Mouse (Mus musculus): ENCODE results near the gene Cfap74. TPM values are rescaled to one million over a fixed set of nuclear protein-coding genes. Genes with fewer than 3 reads are reported as not detected.

Cfap74 gene
- polyA plus RNA-seq (2015; fragmentation: Nextera tagmentation; extraction: Ambion mirVana): 3.8 and 4.7 TPM in 2 replicates

DNA sequence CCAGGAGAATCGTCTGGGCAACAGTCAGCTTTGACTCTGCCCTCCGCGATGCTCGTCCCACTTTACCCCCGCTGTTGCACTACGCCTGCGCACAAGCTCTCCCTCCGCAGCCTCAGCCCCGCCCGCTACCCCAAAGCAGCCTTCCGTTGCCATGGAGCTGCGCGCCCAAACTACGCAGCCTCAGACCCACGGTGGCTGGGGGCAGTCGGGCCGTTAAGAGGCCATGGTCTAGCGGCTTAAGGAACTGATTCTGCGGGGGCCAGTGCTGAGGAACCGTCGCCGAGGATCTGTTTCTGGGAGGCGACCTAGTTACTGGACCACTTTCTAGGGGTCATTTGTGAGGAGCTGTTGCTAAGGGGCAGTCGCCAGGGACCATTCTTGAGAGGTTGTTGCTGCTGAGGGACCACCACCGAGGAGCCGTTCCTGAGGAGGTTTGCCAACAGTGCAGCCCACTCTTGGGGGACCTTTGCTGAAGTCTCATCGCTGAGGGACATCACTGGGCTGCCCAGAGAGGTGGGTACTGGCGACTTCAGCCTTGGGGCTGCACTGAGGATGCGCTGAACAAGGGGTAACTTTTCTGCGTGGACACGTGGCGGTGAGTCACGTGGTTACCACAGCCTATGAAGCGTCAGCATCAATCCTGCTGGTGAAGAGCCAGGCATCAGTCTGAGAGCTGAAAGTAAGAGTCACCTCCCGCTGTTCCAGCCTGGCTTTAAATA lies at the start of gene Cfap74:
Cfap74 (plus strand) TSS at position 133 of the 719 bp plus-strand sequence.
- Histone ChIP-seq H3K27ac (no peak within 1 kb of the TSS), H3K9ac (peak within 1 kb of the TSS; percentile 66), H3K27me3 (no peaks in the 10 kb centered on the region), H3K4me2 (peak within 1 kb of the TSS; percentile 87), H3K9me3 (no peaks in the 10 kb centered on the region), H3K4me1 (peaks cover 10% of the 10 kb centered on the region; the same call in 1 of the 2 replicates), H3K4me3 (peak within 1 kb of the TSS; percentile 57), H3K36me3 (no peaks in the 10 kb centered on the region)
- WGBS: under 1% methylated on average over 35 of the region's 35 CpGs
- peak; percentile 91 for ATAC-seq (ENCODE audit: insufficient number of reproducible peaks, insufficient read depth, low FRiP score, low TSS enrichment, low read depth)

DNA sequence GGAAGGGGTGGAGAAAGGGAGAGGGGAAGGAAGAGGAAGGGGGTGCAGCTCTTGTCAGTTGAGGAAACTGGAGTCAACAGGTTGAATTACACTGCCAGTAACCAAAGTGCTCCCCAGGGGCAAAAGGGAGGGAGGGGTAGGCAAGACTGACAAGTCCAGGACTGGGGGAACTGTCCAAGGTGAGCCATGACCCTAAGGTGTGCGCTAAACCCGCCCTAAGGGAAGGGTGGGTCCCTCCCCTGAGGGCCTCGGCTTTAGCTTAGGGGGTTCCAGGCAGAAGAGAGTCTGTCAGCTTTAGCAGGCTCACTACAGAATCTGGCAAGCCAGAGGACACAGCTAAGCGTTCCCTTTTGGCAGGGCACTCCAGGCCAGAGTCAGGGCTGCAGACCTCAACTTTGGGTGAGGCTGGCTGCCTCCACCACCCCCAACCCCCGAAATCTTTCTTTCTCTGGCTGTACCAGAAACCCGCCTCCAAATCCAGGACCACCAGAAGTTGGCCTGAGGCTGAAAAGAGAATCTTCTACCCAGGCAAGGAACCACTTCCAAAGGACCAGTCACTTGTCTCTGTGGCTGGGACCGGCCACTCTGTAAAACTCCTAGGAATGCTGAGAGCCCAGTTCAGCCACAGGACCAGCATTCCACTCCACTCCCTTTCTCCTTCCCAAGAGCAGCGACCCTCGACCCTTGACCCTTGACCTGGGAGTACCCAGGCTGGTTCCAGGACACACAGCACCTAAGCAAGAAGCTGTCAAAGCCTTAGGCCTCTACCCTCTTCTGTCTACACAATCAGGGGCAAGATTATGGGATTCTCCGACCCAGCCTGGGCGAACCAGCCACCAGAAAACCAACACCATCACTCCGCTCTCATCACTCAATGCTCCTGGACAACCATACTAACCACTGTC lies 49.2 kb upstream of the Cfap74 start:
- WGBS: 34% methylated on average over 12 of the region's 12 CpGs
- Histone ChIP-seq H3K27me3 (peaks cover 70% of the 10 kb centered on the region), H3K4me2 (peak overlapping the region; percentile 7; the same call in 1 of the 2 replicates)

DNA sequence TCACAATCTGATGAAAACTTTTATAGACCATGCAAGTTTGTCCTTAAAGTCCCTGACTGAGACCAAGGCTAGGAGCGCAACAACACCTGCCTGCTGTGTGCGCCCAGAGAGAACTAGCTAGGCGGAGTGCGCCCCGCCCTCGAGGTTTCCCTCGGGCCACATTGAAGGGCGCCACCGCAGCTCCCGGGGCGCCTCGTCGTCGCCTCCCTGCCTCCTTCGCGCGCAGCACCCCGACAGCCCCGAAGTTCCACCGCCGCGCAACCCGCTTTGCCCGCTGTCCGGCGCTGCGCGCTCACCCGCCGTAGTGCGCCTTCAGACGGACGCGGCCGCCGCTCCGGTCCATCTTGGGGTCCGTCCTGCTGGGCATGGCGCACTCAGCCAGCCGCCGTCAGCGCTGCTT lies 48.1 kb upstream of the Cfap74 start:
- Histone ChIP-seq H3K4me2 (peak overlapping the region; percentile 66), H3K27me3 (peaks cover 78% of the 10 kb centered on the region), H3K36me3 (no peaks in the 10 kb centered on the region), H3K9ac (peak overlapping the region; percentile 57), H3K9me3 (no peaks in the 10 kb centered on the region), H3K4me1 (peaks cover 9% of the 10 kb centered on the region; the same call in 1 of the 2 replicates), H3K4me3 (peak overlapping the region; percentile 48), H3K27ac (no peak overlapping the region)
- WGBS: under 1% methylated on average over 42 of the region's 42 CpGs
- ATAC-seq (ENCODE audit: insufficient number of reproducible peaks, insufficient read depth, low FRiP score, low TSS enrichment, low read depth): no peak

More for the DNA sequence above, 49.2 kb upstream of the Cfap74 start:
- Histone ChIP-seq H3K9ac (no peak overlapping the region), H3K4me1 (peaks cover 9% of the 10 kb centered on the region; the same call in 1 of the 2 replicates), H3K27ac (no peak overlapping the region), H3K9me3 (no peaks in the 10 kb centered on the region), H3K4me3 (no peak overlapping the region), H3K36me3 (no peaks in the 10 kb centered on the region)
- ATAC-seq (ENCODE audit: insufficient number of reproducible peaks, insufficient read depth, low FRiP score, low TSS enrichment, low read depth): no peak

DNA sequence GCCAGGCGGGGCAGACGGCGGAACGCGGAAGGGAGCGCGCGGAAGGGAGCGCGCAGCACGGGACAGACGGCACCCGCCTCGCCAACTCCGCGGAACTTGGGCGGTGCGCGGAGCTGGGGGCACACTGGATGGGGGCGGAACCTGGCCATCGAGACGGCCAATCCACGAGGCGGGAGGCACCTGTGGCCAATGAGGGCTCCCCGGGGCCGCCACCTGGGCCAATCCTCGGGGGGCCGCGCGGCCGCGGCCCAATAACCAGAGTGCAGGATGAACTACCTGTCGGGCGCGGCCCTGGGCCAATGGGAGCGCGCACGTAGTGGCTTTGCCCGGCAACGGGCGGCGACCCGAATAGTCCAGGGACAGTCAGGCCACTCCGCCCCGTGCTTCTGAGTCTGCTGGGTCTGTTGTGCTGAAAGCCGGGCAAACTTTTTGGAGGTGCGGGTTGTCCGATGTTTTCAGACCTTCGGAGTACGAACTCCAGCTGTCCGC lies 47.6 kb upstream of the Cfap74 start, which contains the start of gene Prkcz:
Prkcz (minus strand) TSS at position 59 of the 489 bp plus-strand sequence.
- no peak within 1 kb of the TSS for H3K27ac ChIP-seq
- H3K9me3 ChIP-seq: no peaks in the 10 kb centered on the region
- peak; percentile 88 for ATAC-seq (ENCODE audit: insufficient number of reproducible peaks, insufficient read depth, low FRiP score, low TSS enrichment, low read depth)
- peaks cover 9% of the 10 kb centered on the region; the same call in 1 of the 2 replicates for H3K4me1 ChIP-seq
- H3K27me3 ChIP-seq: peaks cover 83% of the 10 kb centered on the region
- H3K36me3 ChIP-seq: no peaks in the 10 kb centered on the region
- H3K4me3 ChIP-seq: peak within 1 kb of the TSS; percentile 48
- H3K9ac ChIP-seq: peak within 1 kb of the TSS; percentile 57
- H3K4me2 ChIP-seq: peak within 1 kb of the TSS; percentile 66
- under 1% methylated on average over 51 of the region's 51 CpGs for WGBS

DNA sequence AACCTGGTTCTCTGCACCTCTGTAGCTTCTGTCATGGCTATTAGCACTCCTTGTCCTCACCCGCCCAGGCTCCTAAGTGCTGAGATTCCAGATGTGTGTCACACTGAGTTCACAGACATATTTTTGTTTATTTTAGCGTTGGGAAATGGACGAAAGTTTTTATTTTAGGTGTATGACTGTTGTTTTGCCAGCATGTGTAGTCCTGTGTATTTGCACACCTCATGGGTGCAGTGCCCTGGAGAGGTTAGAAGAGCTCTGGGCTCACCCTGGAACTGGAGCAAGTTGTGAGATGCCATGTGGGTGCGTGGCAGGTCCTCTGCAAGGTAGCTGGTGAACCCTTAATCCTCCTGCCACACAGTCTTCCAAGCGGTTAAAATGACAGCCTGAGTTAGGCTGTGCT lies 46.5 kb upstream of the Cfap74 start:
- Histone ChIP-seq H3K4me2 (peak overlapping the region; percentile 66; the same call in 1 of the 2 replicates), H3K4me3 (no peak overlapping the region), H3K9ac (no peak overlapping the region), H3K4me1 (peaks cover 9% of the 10 kb centered on the region; the same call in 1 of the 2 replicates), H3K9me3 (no peaks in the 10 kb centered on the region), H3K36me3 (no peaks in the 10 kb centered on the region), H3K27ac (no peak overlapping the region), H3K27me3 (peaks cover 83% of the 10 kb centered on the region)
- WGBS: 32% methylated on average over 5 of the region's 5 CpGs
- ATAC-seq (ENCODE audit: insufficient number of reproducible peaks, insufficient read depth, low FRiP score, low TSS enrichment, low read depth): no peak

DNA sequence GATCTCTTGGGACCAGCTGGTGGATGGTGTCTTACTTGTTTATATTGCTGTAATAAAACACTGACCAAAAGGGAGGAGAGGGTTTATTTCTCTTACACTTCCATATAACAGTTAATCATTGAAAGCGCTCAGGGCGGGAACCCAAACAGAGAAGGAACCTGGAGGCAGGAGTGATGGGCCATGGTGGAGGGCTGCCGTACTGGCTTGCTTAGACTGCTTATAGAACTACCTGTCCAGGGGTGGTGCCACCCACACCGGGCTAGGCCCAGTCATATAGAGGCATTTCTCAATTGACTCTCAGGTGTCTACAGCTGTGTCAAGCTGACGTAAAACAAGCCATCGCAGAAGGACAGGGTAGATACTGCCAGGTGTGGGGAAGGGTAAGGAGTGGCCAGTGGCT lies 42.2 kb upstream of the Cfap74 start:
- no peak overlapping the region for H3K4me2 ChIP-seq
- WGBS: 87% methylated on average over 6 of the region's 6 CpGs
- H3K27ac ChIP-seq: no peak overlapping the region
- H3K27me3 ChIP-seq: peaks cover 46% of the 10 kb centered on the region
- peaks cover 3% of the 10 kb centered on the region; the same call in 1 of the 2 replicates for H3K4me1 ChIP-seq
- H3K4me3 ChIP-seq: no peak overlapping the region
- no peak overlapping the region for H3K9ac ChIP-seq
- H3K36me3 ChIP-seq: no peaks in the 10 kb centered on the region
- no peaks in the 10 kb centered on the region for H3K9me3 ChIP-seq
- no peak for ATAC-seq (ENCODE audit: insufficient number of reproducible peaks, insufficient read depth, low FRiP score, low TSS enrichment, low read depth)

DNA sequence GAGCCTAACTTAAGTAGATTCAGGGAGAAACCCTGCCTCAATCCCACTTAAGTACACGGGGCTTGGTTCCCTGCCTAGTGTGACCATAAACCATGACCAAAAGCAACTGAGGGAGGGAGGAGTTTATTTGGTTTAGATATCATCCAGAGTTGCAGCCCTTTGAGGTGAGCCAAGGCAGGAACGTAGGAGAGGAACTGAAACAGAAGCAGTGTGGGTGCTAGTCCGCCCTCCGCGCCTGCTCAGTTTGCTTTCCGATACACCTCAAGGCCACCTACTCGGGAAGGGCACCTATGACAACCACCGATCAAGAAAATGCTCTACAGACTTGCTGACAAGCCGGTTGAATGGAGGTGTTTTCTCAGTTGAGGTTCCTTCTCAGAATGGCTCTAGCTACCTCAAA lies 41.3 kb upstream of the Cfap74 start:
- Histone ChIP-seq H3K36me3 (no peaks in the 10 kb centered on the region), H3K27me3 (peaks cover 36% of the 10 kb centered on the region), H3K27ac (no peak overlapping the region), H3K4me2 (no peak overlapping the region), H3K4me1 (no peaks in the 10 kb centered on the region), H3K9me3 (no peaks in the 10 kb centered on the region), H3K4me3 (no peak overlapping the region), H3K9ac (no peak overlapping the region)
- ATAC-seq (ENCODE audit: insufficient number of reproducible peaks, insufficient read depth, low FRiP score, low TSS enrichment, low read depth): no peak
- WGBS: 95% methylated on average over 9 of the region's 9 CpGs

DNA sequence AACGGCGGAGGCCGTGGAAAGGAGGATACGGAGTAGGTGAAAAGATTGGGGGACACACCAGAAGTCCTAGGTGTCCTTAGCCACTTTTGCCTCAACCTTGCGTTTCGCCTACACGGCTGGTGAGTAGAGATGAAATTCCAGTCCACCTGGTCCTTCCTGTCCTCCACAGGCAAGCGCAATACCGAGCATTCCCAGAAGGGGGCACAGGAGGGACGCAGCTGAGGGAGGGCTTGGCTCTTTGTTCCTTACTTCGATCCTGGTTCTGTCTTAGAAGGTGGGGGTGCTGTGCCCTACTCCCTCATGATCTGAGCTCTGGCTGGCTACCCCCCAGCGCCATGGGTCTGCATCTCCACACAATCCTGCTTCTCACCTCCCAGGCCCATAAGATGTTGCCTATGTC lies 40.3 kb upstream of the Cfap74 start:
- Histone ChIP-seq H3K36me3 (no peaks in the 10 kb centered on the region), H3K27ac (no peak overlapping the region), H3K27me3 (peaks cover 27% of the 10 kb centered on the region), H3K9me3 (no peaks in the 10 kb centered on the region), H3K4me1 (no peaks in the 10 kb centered on the region), H3K4me2 (no peak overlapping the region), H3K4me3 (no peak overlapping the region), H3K9ac (no peak overlapping the region)
- ATAC-seq (ENCODE audit: insufficient number of reproducible peaks, insufficient read depth, low FRiP score, low TSS enrichment, low read depth): no peak
- WGBS: 21% methylated on average over 12 of the region's 12 CpGs

DNA sequence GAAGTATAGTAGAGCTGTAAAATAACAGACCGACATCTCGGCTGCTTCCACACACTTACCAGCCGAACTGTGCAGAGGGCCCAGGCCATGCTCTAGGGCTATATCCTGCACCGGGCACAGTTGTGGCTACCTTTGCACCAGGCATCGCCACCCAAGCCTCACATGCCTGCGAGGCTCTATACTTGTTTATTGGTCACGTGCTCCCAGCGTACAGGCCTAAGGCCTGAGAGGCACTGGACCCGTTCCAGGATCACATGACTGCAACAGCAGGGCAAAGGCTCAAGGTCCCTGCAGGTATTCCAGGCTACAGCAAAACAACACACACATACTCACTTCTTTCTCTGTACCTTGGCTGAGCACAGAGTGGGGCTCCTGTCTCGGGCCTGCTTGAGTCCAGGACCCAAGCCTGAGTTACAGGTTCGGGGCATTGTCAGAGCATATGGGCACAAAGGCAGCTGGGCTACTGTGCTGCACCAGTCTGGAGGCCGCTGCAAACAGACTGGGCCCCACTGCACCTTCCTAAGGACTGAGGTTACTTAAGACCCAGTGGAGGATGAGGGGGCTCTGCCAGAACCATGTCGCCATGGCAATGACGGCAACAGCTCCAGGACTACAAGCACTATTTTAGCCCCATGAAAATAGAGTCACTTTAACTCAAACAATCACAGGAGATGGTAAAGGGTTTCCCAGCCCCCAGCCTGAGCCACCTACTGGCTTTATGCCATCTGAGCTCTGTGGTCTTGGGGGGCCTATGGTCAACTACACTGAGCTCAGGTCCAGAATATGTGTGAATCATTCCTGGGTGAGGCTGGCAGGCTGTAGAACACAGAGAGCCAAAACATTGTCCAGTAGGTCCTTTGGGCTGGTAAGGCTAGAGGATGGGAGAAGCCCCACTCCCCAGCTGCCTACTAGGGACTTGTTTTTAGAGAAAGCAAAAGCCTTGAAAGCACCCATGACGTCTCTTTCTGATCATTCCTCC lies 38.0 kb upstream of the Cfap74 start:
- H3K4me2 ChIP-seq: no peak overlapping the region
- H3K27ac ChIP-seq: no peak overlapping the region
- 81% methylated on average over 15 of the region's 15 CpGs for WGBS
- no peak for ATAC-seq (ENCODE audit: insufficient number of reproducible peaks, insufficient read depth, low FRiP score, low TSS enrichment, low read depth)
- no peaks in the 10 kb centered on the region for H3K4me1 ChIP-seq
- H3K4me3 ChIP-seq: no peak overlapping the region
- H3K9me3 ChIP-seq: no peaks in the 10 kb centered on the region
- H3K27me3 ChIP-seq: peaks cover 6% of the 10 kb centered on the region
- H3K9ac ChIP-seq: no peak overlapping the region
- H3K36me3 ChIP-seq: no peaks in the 10 kb centered on the region

DNA sequence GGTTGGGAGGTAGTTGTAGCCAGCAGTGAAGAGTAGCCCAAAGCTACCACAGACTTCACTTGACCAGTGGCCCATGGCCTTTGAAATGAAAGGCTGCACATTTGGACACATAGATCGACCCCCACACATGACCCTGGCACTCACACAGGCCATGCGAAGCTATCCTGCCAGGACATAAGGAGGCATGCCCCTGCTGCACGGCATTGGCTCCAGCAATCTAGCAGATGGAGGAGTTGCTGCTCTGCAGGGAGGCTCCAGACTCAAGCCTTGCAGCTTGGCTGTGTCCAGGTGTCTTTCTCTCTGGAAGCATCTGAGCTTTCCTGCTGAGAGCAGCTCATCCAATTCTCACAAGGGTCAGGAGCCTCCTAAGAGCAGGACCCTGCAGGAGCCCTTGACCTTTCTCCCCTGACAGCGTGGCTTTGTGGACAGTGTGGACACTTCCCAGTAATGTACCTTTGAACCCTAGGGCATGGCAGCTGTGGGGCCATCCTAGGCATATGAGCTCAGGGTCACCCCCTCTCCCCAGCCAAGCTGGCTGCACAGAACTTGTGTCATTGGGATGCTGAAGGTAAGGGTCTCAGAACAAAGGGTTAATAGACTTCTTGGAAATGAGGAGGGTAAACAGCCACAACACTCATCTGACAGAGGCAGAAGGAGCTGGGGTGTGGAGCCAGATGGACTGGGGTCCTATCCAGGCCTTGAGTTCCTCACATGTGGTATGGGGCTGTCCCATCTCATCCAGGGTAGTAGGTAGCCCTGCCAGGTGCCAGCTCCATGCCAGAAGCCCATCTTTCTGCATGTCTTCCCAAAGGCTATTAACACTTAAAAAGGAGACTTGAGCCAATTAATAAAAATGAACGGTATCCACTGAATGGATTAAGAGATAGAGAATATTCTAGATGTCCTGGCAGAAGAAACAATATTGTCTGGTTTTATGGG lies 36.9 kb upstream of the Cfap74 start:
- Histone ChIP-seq H3K9ac (no peak overlapping the region), H3K4me2 (no peak overlapping the region), H3K27me3 (0 out of 2 replicates have a peak, but pooled peaks cover 2% of the 10 kb centered on the region), H3K36me3 (no peaks in the 10 kb centered on the region), H3K4me1 (no peaks in the 10 kb centered on the region), H3K4me3 (no peak overlapping the region), H3K27ac (no peak overlapping the region), H3K9me3 (no peaks in the 10 kb centered on the region)
- WGBS: 70% methylated on average over 5 of the region's 5 CpGs
- no peak for ATAC-seq (ENCODE audit: insufficient number of reproducible peaks, insufficient read depth, low FRiP score, low TSS enrichment, low read depth)

Data from embryonic facial prominence, embryonic 13.5 days (tissue).